Mouse (Mus musculus): ENCODE measurements around the gene Tmem246.
A peak's percentile ranks its signal among the peaks of the same experiment; 100 is the strongest.

- no peak for TF ChIP-seq POLR2A (IDR thresholded peaks at IDR 0.05; ENCODE audit: low read depth, low read length)
- TF ChIP-seq CTCF (IDR thresholded peaks at IDR 0.05; ENCODE audit: extremely low read depth, insufficient read length, insufficient replicate concordance, low read depth, low read length) = peak; percentile 35; the same call in 1 of the 2 replicates
These were observed 30.1 kb downstream of the Tmem246 start for GRCm38 (mm10) chr4:49567613-49568012.

Measured in small intestine, adult 2 months (tissue).